Mouse (Mus musculus): ENCODE measurements around the gene Plxna3. TPM values are rescaled to one million over a fixed set of nuclear protein-coding genes. Genes with fewer than 3 reads are reported as not detected.
A peak's percentile ranks its signal among the peaks of the same experiment; 100 is the strongest.
"Not testable (repeated sequence)": the region's sequence is repeated elsewhere in the genome, so short reads cannot be mapped to it uniquely, and the experiment has no call there.

The Plxna3 gene
- polyA plus RNA-seq, 1 experiment, result 53.1 TPM

DNA sequence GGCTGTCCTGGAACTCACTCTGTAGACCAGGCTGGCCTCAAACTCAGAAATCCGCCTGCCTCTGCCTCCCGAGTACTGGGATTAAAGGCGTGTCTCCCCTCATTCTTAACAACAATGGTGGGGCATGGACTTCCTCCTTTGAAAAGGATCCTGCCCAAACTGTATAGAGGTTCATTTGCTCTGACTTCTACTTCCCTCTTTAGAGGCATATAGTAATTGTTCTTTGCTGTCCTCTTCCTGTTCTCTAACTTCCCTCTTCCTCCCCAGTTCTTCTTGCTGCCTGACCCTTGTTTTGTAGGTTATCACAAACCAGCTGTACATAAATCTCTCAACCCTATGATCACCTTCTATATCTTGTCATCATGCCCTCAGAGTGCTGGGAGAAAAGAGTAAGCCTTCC is 29.1 kb upstream of the Plxna3 start:
- Histone ChIP-seq H3K4me3 (ENCODE audit: insufficient read depth, low read length) (no peak overlapping the region), H3K4me1 (ENCODE audit: control insufficient read depth, insufficient read depth, low read length) (no peaks in the 10 kb centered on the region; the same call in 1 of the 2 replicates), H3K27ac (ENCODE audit: insufficient read depth, low read length) (no peak overlapping the region)
- no peak for TF ChIP-seq POLR2A (IDR thresholded peaks at IDR 0.05; ENCODE audit: low read depth, low read length)

DNA sequence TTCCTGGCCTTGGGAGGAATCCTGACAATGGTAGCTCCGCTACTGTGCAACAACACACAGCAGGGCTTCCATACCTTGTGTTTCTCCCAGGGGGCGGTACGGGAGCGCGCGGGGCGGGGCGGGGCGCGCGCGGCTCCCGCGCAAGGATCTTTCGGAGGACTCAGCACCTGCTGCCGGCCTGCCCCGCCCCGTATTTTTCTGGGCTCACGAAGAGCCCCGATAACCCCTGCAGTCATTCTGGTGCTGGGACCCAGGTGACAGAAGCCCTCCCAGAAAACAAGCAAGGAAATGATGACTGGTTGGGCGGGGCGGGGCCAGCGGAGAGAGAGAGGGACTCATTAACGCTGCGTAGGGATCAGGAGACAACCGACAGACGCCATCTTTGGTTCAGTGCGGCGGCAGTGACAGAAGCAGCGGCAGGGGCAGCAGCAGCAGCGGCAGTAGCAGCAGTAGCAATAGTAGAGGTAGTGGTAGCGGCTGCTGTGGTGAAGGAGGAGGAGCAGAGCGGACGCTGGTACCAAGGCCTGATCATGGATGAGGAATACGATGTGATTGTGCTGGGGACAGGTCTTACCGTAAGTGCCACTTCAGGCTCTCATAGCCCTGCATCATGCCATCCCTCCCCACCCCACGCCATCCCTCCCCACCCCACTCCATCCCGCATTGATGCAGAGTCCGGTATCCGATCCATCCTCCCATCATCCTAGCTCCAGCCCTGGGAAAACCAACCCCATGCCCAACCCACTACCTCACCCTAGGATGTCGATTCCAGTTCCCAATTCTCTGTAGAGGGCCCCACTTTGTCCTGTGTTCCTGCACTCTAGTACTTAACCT is 23.8 kb upstream of the Plxna3 start, which contains the start of gene Gdi1:
TSS of gene Gdi1 (plus strand) at position 132 of the 834 bp plus-strand sequence.
- Histone ChIP-seq H3K4me3 (ENCODE audit: insufficient read depth, low read length) (peak within 1 kb of the TSS; percentile 61), H3K27ac (ENCODE audit: insufficient read depth, low read length) (peak within 1 kb of the TSS; percentile 44), H3K4me1 (ENCODE audit: control insufficient read depth, insufficient read depth, low read length) (no peaks in the 10 kb centered on the region)
- TF ChIP-seq POLR2A (IDR thresholded peaks at IDR 0.05; ENCODE audit: low read depth, low read length), result peak; percentile 96
- no peak for TF ChIP-seq CTCF (IDR thresholded peaks at IDR 0.05; ENCODE audit: borderline replicate concordance, insufficient read depth, low read length)

GRCm38 (mm10) chrX:74312540-74313464 is 16.1 kb upstream of the Plxna3 start, which contains the start of gene Fam50a:
TSS of gene Fam50a (plus strand) at chrX:74313033.
- Histone ChIP-seq H3K27ac (ENCODE audit: insufficient read depth, low read length) (peak within 1 kb of the TSS; percentile 63; the same call in 1 of the 2 replicates), H3K4me3 (ENCODE audit: insufficient read depth, low read length) (peak within 1 kb of the TSS; percentile 69), H3K4me1 (ENCODE audit: control insufficient read depth, insufficient read depth, low read length) (no peaks in the 10 kb centered on the region; the same call in 1 of the 2 replicates)
- no peak for TF ChIP-seq CTCF (IDR thresholded peaks at IDR 0.05; ENCODE audit: borderline replicate concordance, insufficient read depth, low read length)
- no peak; the same call in 1 of the 2 replicates for TF ChIP-seq POLR2A (IDR thresholded peaks at IDR 0.05; ENCODE audit: low read depth, low read length)

DNA sequence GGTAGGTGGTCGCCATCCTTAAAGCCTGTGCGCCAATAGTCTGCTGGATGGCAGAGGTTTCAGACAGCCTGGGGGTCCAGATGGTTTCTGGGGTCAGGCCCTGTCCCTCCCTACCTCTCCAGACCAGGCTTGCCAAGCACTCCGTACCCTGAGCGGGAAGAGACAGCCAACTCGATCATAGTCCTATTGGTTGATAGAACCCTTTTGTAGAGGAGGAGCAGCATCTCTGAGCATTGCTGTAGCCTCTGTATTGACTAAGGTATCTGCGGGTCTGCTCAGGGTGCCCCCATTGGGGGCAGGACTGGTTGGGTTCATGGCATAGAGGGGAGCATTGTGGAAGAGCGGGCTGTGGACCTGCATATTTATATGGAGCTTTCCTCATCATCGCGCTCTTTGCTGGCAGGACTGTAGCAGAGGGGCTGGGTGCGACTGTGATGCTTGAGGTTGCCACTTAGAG is 377 bp downstream of the Plxna3 start:
- H3K4me1 ChIP-seq (ENCODE audit: control insufficient read depth, insufficient read depth, low read length), result no peaks in the 10 kb centered on the region; the same call in 1 of the 2 replicates
- no peak overlapping the region for H3K27ac ChIP-seq (ENCODE audit: insufficient read depth, low read length)
- peak overlapping the region; percentile 56 for H3K4me3 ChIP-seq (ENCODE audit: insufficient read depth, low read length)
- TF ChIP-seq POLR2A (IDR thresholded peaks at IDR 0.05; ENCODE audit: low read depth, low read length) (no peak), CTCF (IDR thresholded peaks at IDR 0.05; ENCODE audit: borderline replicate concordance, insufficient read depth, low read length) (no peak)

DNA sequence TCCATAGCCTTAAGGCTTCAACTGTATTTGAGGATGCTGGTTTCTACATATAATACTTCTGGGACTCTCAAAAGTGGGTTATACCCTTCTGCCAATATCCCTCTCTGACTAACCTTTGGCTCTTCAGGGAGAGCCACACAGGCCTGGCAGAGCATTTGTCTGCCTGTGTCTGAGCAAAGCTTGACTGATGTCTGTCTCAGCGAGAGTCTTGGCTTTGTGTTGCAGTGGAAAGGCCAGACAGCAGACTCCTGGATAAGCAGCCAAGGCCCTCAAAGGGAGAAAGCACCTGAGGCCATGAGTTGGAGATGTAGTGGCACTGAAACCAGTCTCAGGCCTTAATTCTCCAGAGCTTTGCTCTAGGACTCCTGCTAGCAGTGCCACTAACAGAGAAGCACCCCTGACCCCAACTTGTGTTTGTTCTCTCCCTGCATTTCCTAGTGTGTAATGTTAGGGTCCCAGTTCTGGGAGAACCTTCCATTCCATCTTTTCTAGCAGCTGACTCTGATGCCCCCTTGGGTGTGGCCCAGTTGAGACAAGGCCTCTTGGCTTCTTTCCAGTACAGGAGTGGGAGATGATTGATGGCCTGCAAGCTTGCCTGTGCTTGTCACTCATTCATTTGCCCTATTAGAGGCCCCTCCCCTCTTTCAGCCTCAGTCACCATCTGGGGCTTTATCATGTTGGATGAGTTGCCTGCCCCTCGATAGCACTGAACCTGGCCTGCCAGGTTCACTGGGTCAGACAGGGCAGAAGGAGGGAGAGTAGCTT is 1.5 kb downstream of the Plxna3 start:
- peak overlapping the region; percentile 56 for H3K4me3 ChIP-seq (ENCODE audit: insufficient read depth, low read length)
- no peak overlapping the region for H3K27ac ChIP-seq (ENCODE audit: insufficient read depth, low read length)
- TF ChIP-seq POLR2A (IDR thresholded peaks at IDR 0.05; ENCODE audit: low read depth, low read length) (no peak), CTCF (IDR thresholded peaks at IDR 0.05; ENCODE audit: borderline replicate concordance, insufficient read depth, low read length) (no peak)
- no peaks in the 10 kb centered on the region; the same call in 1 of the 2 replicates for H3K4me1 ChIP-seq (ENCODE audit: control insufficient read depth, insufficient read depth, low read length)

DNA sequence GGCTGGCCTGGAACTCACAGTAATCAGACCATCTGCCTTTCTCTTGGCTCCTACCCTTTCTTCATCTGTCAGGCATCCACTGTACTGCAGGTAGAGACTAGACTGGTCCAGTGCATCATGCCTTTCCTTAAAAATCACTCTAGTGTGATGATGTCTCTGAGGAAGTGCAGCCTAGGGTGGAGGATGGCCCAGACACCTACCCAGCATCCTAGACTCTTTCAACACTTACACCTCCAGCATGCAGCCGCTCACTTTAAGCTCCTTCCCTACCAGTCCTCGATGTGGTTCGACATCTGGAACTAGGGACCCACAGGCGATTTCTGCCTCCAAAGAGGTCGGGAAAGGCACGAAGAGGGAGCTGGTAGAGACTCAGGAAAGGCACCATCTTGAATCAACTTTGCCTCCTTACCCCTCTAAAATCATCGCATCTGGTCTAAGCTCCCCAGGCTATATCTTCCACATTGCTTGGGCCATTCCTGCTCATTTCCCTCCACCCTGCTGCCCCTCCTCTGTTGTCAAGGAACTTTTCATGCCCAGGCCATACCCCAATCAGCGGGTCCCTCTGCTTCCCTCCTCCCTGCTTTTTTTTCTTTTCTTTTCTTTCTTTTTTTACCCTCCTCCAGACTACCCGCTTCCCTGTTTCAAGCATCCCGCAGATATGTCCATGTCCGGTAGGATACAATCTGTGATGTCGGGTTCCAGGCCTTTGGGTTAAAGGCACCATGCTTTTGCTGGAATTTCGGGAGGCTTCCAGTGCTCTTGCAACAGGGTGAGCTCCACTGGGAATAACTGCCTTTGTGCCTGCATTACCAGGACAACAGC is 24.0 kb downstream of the Plxna3 start:
- Histone ChIP-seq H3K4me3 (ENCODE audit: insufficient read depth, low read length) (peak overlapping the region; percentile 70), H3K4me1 (ENCODE audit: control insufficient read depth, insufficient read depth, low read length) (no peaks in the 10 kb centered on the region), H3K27ac (ENCODE audit: insufficient read depth, low read length) (peak overlapping the region; percentile 4; the same call in 1 of the 2 replicates)
- TF ChIP-seq CTCF (IDR thresholded peaks at IDR 0.05; ENCODE audit: borderline replicate concordance, insufficient read depth, low read length) (no peak), POLR2A (IDR thresholded peaks at IDR 0.05; ENCODE audit: low read depth, low read length) (peak; percentile 40; the same call in 1 of the 2 replicates)

DNA sequence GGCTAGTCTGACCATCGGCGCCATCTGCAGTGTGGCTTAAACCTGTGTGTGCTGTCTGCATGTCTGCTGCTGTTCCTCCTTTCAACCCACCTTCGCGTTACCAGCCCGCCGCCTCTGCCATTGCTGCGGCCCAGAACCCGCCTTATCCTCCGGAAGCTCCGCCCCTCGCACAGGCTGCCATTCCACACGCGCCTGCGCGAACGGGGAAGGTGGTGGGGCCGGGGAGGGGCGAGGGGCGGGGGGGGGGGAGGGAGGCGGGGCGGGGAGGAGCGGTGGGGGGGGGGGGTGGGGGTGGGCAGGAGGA is 24.6 kb downstream of the Plxna3 start, which contains the start of gene Lage3:
TSS of gene Lage3 (minus strand) at position 152 of the 304 bp plus-strand sequence.
- Histone ChIP-seq H3K4me3 (ENCODE audit: insufficient read depth, low read length) (peak within 1 kb of the TSS; percentile 70), H3K4me1 (ENCODE audit: control insufficient read depth, insufficient read depth, low read length) (no peaks in the 10 kb centered on the region), H3K27ac (ENCODE audit: insufficient read depth, low read length) (peak within 1 kb of the TSS; percentile 4; the same call in 1 of the 2 replicates)
- TF ChIP-seq POLR2A (IDR thresholded peaks at IDR 0.05; ENCODE audit: low read depth, low read length) (peak; percentile 87), CTCF (IDR thresholded peaks at IDR 0.05; ENCODE audit: borderline replicate concordance, insufficient read depth, low read length) (no peak)

GRCm38 (mm10) chrX:74357069-74357468 is 28.2 kb downstream of the Plxna3 start:
- not testable (repeated sequence) for H3K27ac ChIP-seq (ENCODE audit: insufficient read depth, low read length); H3K4me3 ChIP-seq (ENCODE audit: insufficient read depth, low read length)

More at GRCm38 (mm10) chrX:74357069-74357468, 28.2 kb downstream of the Plxna3 start:
- H3K4me1 ChIP-seq (ENCODE audit: control insufficient read depth, insufficient read depth, low read length), result not testable (repeated sequence)

Data from embryonic fibroblast, embryonic 13.5 days (primary cell).